Mouse (Mus musculus): ENCODE data around the gene Fn1.

The Fn1 gene

DNA sequence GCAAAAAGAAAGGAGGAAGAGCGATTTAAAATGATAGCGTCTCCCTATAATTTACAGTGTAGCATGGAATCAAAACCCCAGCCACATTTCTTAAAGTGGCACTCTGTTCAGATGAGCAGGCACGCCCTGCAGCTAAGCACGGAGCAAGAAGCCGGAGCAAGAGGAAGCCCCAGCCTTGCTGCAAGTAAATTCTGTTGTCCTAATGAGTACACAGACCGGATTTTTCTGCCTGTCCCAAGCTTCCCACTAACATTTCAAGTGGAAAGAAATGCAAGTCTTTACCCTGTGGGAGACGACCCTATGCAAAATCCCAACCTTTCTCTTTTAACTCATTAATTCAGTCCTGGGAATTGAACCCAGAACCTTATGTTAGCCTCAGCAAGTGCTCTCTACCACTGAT is 4.8 kb downstream of the Fn1 start:
- no peak for DNase-seq

DNA sequence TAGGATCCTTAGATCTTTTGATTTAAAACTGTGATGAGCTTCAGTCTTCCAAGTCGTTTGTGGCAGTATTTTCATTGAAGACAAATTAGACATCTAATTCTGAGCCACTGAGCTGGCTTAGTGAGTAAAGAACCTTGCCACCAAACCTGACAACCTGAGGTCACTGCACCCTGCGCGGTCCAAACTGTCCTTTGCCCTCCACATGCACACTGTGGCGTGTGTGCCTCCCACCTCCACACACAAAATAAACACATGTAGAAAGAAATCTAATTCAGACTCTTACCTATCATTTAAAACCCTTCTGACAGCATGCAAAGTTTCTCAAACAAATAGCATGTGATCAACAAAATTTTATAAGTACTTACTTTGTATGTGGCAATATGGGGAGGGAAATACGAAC is 6.2 kb downstream of the Fn1 start:
- DNase-seq, result no peak

DNA sequence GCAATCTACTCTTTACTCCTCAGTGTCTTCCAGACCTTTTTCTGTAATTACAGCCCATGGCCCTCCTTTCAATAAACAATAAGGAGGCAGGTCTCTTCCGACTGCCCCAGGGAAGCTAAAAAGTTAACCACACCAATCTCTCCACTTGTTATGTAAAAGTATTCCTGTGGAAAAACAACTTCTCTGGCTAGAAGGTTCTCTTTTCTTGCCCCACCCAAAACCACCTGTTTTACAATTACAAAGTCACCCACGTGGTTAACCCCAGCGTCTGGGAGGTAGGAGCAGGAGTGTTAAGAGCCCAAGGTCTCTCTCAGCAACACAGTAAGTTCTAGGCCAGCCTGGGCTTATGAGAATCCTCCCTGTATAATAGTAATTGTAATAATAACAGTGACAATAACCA is 7.0 kb downstream of the Fn1 start:
- DNase-seq, result no peak

DNA sequence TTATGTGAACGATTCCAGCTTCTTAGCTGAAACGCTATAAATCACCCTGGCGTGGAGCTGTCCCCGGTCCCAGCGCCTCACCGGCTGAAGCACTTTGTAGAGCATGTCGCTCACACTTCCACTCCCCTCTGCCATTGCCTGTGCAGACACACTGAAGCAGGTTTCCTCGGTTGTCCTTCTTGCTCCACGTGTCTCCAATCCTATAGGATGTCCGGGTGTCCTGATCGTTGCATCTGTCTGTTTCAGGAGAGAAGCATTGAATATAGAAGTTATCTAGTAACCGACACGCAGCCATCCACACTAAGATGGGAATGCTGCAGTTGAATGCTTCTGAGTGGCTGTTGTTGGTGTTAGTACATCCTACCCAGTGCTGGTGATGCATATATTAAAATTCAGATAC is 7.5 kb downstream of the Fn1 start:
- no peak for DNase-seq

DNA sequence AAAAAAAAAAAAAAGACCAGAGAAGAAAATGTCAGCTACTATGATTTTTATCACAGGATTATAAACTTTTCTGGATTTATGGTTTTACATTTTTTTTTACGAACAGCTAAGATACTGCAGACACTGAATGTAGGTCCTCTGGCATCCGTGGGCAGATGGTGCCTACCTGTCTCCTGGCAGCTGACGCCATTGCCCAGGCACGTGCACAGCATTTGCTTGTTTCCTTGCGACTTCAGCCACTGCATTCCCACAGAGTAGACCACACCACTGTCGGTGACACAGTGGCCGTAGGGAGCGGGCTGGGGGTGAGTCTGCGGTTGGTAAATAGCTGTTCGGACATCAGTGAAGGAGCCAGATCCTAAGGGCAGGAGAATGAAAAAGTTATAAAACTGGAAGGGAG is 10.2 kb downstream of the Fn1 start:
- no peak for DNase-seq

DNA sequence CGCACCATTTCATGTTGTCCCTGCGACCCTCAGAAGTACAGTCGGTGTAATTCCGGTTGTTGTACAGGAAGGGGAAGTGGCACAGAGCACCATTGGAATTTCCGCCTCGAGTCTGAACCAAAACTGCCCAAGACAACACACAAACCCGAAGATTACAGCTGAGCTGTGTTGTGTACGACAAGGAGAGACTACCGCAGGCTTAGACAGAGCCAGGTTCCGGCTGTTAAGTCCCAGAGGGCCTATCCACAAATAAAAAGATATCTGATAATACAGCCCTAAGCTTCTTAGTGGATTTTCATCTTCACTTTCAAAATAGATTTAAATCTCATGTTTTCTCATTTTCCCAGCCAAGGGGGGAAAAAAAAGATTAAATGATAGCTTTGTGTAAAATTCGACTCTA is 11.8 kb downstream of the Fn1 start:
- DNase-seq, result no peak

DNA sequence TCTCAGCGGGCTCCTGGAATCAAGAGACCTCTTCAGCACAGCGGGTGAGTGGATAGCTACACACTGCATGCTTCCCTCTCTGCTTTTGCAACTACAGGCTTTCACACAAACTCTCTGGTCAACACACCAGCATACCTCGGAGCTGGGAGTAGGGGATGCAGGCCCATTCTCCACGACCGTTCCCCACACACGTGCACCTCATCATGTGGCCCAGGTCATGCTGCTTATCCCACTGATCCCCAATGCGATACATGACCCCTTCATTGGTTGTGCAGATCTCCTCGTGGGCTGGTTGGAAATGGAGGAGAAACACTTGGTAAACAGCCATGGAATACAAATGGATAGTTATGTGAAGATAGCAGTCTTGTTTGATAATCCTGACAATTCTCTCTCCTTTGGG is 12.8 kb downstream of the Fn1 start:
- no peak for DNase-seq

DNA sequence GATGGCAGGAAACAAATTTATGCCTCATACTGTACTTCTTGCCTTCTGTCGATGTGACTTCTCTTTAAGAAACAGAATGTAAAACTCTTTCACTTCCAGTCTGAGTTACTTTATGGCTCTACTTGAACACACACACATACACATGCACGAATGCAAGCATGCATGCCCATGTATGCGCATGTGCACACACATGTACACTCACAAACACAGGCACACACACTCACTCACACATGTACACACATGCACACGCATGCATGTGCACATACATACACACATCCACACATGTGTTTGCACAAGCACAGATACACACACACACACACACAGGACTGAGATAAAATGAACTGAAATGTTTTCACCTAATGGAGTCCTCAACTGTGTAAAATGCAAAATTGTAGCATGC is 16.3 kb downstream of the Fn1 start:
- DNase-seq, result no peak

DNA sequence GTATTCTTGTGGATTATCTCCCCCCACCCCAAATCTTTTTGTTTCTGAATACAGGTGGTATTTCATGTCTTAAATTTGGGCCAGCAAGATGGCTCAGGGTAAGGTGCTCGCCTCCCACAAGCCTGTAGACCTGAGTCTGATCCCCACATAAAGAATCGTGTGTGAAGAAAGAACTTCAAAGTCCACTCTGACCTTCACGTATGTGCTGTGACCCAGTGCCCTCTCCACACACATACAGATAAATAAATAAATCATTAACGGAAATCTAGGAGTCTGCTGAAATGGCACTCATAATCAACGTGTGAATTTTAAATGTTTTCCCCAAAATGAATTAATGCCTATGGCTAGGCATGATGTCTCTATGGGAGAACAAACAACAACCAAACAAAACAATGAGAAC is 16.9 kb downstream of the Fn1 start:
- DNase-seq, result no peak

DNA sequence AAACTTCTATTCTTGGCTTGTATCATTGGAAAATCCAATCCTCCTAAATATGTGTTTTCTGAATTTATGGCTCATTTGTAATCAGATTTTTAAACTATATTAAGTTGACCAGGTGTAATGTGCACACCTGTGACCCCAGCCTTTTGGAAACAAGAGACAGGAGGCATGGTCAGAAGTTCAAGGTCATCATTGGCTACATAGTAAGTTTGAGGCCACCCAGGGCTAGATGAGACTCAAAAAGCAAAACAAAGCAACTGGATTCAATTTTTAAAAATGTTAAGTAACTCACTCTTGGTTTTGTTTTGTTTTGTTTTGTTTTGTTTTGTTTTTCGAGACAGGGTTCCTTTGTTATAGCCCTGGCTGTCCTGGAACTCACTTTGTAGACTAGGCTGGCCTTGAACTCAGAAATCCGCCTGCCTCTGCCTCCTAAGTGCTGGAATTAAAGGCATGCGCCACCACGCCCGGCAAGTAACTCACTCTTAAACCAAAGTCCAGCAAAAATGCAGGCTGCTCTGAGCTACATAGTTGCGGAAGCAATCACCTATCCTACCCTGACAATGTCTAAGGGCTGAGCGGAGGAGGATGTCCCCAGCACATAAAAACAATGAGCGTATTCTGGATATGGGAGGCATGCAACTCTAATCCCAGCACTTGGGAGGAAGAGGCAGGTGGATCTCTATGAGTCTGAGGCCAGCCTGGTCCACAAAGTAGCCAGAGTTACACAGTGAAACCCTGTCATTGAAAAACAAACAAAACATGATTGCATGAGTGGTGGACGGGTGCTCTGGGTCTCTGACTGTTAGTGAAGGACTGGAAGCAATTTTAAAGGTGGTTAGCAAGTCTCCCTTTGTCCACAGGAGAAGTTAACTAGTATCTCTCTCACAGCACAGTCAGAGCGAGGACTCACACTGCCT is 17.6 kb downstream of the Fn1 start:
- DNase-seq, result no peak

DNA sequence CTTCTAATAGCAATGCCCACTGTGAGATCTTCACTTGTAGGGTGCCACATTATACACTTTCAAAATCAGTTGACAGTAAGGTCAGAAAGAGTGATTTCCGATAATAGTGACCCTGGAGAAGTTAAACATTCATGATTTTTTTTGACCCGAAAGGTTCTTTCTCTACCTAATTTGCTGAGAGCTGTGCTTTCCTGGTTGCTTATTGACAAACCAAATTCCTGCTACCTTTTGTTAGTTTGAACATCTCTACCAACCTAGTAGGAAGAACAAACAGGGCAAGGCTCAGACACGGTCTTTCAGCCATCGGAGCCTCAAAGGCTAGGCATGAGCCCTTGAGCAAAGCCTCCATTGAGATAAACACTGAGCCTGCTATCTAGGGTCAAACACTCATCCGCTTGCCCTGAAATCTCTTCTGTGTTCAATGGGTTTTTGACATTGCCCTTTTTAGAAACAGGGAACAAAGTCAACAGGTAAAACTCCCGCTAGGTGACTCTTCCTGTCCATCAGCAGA is 18.5 kb downstream of the Fn1 start:
- DNase-seq, result no peak

DNA sequence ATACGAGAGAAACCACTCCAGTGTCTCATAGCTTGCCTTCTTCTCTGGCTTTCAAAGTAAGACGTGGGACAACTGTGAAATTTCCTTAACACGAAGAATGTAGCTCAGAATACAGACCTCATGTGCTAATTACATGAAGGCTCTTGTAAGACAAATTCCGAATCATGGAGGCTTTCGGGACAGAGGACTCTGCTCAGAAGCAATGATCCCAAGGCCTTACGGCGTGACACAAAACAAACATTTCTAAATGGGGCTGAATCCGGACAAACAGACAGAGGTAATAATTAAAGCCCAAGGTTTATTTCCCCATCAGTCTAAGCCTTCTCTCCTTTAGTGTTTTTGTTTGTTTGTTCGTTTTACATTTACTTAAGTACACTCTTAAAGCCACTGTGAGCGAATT is 20.6 kb downstream of the Fn1 start:
- no peak for DNase-seq

DNA sequence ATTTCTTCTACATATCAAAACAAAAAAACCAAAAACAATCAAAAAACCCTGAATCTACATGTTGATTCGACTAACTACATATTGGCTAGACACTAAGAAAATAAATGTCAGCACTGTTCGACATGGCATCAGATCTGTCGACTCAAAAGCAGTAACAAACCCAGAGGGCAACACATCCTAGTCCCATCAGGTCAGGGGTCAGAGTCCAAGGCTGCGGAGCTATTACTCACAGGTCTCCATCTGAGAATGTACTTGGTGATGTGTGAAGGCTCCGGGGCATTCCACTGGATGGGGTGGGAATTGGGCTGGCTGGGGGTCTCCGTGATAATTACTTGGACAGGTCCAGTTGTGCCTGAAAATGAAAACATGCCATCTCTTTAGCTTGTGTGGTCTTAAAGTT is 21.2 kb downstream of the Fn1 start:
- no peak for DNase-seq

DNA sequence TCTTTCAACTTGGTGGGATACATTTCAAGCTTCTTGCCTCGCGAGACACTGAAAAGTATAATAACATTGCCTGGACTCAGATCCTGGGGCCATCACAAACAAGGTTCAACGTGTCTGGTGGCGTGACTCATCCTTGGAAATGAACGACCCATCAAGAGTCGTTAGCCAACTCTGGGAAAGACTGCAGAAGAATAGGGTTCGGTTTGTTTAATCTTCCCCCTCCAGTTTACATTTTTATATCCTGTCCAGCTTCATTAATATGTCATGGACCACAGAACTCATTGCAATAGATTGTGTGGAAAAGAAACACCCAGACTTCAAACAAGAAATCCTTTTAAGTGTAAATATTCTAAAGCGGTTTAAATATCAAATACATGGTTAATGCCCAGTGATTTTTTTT is 22.8 kb downstream of the Fn1 start:
- no peak for DNase-seq

DNA sequence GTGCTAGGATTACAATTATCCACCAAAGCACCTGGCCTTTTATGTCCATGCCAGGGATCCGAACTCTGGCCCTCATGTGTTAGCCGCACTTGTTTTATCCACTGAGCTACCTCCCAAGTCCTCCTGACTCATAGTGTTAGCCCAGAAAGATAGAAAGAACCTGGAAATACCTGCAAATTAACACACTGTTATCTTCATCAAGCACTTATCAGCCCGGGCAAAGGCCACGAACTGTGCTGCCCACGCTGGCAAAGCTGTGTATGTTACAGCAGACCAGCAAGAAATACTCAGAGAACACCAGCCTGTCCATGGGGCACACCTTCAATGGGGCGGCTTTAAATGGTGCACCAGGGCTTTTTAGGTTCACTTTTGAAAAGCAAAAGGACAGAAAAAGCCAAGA is 29.4 kb downstream of the Fn1 start:
- DNase-seq, result no peak

DNA sequence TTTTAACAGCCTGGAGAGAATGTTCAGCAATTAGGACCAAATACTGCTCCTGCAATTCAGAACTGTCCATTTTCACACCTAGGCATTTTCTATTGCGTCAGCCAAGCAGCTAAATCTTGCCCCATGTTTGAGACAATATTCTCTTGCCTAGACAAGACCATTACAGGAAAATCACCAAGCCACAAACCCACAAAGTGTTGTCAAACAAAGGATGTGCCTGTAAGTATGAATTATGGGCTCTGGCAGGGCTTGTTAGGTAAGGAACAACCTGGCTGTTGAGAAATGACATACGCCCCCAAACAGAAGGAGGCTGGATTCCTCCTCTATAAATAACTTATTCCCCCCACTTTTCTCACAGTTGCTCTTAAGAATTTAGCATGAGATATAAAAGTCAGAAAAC is 31.5 kb downstream of the Fn1 start:
- no peak for DNase-seq

DNA sequence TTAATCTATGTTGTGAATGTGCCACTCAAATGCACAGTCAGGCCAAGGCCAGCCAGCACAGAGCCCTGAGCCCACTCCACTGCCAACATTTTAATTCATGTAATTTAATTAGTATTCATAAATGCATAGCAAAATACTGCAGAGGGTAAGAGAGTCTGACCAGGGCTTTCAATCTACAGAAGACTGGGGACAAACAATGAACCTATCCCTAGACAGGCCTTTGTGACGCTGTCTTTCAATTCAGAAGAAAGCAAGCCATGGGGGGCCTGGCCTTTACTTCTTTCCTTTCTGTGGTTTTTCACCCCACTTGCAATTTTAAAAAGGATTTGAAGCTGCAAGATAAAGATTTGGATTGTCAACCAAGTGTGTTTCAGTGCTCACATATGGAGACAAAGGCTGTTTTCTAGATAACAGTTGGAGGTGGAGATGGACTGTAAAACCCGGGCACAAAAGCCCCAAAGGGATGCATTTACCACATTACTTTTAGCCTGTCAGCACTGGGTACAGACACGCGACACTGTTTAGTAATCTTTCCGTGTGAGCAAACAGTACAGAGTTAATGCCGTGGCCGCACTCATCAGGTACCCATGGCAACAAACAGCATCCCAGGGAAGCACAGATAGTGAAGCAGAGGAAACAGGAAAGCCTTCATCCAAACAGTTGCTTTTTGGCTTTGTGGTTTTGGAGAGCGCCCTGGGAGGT is 38.3 kb downstream of the Fn1 start:
- no peak for DNase-seq

DNA sequence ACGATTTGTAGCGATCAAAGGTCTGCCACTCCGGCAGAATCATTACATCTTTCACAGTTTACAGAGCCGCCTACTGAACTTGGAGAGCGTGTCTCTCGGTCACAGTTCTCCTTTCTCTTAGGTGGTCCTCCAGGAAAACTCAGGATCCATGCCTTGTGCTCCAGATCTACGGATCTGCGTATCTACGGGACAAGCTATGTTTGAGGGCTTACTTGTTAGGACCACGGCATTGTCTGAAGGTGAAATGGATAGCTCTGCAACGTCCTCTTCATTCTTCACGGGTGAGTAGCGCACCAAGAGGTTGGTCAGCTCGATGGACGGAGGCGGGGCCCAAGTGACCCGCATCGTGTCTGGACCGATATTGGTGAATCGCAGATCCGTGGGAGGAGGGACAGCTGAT is 40.7 kb downstream of the Fn1 start:
- no peak for DNase-seq

DNA sequence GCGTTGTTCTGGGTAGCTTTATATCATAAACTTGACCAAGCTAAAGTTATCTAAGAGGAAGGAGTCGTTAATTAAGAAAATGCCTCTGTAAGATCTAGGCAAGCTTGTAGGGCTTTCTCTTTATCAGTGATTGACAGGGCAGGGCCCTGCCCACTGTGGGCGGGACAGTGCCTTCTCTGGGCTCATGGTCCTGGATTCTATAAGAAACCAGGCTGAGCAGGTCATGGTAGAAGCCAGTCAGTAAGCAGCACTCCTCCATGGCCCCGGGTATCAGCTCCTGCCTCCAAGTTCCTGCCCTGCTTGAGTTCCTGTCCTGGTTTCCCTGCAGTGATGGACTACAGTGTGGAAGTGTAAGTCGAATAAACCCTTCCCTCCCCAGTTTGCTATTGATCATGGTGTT is 43.1 kb downstream of the Fn1 start:
- no peak for DNase-seq

DNA sequence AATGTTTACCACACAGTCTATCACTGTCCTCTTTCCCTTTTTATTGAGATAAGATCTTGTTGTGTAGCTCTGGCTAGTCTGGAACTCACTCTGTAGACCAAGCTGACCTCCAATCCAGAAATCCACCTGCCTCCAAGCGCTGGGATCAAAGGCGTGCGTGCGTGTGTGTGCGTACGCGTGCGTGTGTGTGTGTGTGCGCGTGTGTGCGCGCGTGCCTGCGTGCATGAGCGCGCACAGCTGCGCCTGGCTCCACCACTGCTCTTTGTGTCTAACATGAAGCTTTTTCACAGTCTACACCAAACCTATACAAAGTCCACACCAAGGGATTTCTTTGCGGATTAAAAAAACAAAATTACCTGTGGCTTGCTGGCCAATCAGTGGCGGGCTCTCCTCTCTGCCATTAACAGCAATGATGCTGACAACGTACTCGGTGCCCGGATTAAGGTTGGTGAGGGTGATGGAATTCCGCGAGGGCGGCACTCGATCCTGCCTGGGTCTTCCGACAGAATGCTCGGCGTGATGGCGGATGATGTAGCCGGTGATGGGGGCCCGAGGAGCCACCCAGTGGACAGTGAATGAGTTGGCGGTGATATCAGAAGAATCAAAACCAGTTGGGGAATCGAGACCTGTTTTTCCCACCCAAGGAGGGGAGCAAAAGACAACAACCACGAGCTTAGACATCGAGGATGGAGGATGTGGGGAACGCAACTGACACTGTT is 43.8 kb downstream of the Fn1 start:
- DNase-seq, result no peak

DNA sequence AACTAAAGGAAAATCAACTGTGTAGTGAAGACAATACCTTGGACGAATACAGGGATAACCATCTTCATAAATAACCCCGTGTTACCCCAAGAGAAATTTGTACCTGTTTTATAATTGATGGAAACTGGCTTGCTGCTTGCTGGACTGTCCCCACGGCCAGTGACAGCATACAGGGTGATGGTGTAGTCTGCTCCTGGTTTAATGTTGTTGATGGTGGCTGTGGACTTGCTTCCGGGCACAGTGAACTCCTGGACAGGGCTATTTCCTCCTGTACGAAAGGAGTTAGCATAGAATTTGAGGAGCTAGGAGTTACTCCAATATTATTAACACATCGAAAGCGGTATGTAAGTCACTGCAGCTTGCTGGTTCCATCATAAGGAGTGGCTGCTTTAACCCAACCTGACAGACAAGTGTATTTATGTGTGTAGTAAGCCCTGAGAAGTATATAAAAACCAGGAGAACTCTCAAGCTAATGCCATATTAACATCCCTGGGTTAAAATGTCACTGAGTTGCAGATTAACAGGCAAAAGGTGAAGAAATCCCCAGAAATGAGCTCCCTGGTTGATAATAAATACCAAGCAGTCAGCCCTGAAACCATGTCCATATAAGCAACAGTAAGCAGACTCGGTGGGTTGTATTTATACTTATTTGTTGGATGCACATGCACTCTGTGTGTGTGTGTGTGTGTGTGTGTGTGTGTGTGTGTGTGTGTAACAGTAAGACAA is 46.2 kb downstream of the Fn1 start:
- no peak for DNase-seq

DNA sequence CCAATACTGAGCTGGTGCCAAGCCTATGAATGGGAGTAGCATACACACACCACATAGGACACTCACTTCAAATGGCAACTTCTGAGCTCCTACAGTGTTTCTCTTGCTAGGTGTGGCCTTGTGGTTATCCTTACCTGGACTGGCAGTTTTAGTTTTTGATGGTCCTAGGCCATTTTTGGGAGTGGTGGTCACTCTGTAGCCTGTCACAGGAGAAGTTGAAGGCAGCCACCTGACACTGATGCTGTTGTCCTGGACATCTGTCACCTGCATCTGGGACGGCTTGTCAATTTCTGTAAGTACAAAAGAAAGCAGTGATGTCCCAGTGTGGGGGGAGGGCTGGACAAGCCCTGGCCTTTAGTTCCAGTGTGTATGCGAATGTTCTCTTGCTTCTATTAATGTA is 47.2 kb downstream of the Fn1 start:
- DNase-seq, result no peak

DNA sequence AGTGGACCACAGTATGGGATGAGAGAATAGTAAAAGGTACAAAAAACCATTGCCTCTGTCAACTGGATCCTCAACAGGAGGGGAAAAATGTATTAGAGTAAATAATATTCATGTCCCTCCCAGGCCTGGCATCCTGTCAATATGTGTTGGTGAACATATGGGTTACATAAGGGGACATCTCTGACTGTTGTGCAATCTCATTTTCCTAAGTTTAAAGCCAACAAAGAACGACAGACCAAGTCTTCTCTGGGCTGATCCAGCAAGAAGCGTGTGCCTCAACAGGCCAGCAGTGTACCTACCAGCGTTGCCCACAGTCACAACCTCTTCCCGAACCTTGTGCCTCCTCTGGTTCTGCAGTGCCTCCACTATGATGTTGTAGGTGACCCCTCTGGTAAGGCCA is 57.6 kb downstream of the Fn1 start:
- DNase-seq, result no peak
